Mouse (Mus musculus): ENCODE measurements at regions not wholly inside any gene's neighbourhood (a gene's known extent, or its start where the extent isn't known, plus 50 kb on each side); places are given as distances from the start of the nearest gene placed in this dataset.

- no peak overlapping the region for H3K4me2 ChIP-seq
- 0 out of 2 replicates have a peak, but pooled peaks cover 3% of the 10 kb centered on the region for H3K27me3 ChIP-seq
- no peak for ATAC-seq (ENCODE audit: low FRiP score, low read depth)
- no peak overlapping the region for H3K4me3 ChIP-seq
- no peaks in the 10 kb centered on the region for H3K9me3 ChIP-seq
- 81% methylated on average over 9 of the region's 9 CpGs for WGBS
- H3K36me3 ChIP-seq = no peaks in the 10 kb centered on the region
- peaks cover 5% of the 10 kb centered on the region; the same call in 1 of the 2 replicates for H3K4me1 ChIP-seq (replicated peaks)
- no peak overlapping the region for H3K9ac ChIP-seq
- no peak overlapping the region for H3K27ac ChIP-seq (replicated peaks)
Observed at GRCm38 (mm10) chr14:54164874-54165273, 89.0 kb downstream of the Dad1 start.

- no peak for ATAC-seq (ENCODE audit: low FRiP score, low read depth)
- WGBS = 72% methylated on average over 8 of the region's 8 CpGs
- H3K4me1 ChIP-seq (replicated peaks) = peaks cover 5% of the 10 kb centered on the region; the same call in 1 of the 2 replicates
- no peak overlapping the region for H3K9ac ChIP-seq
- no peak overlapping the region for H3K4me2 ChIP-seq
- no peak overlapping the region for H3K4me3 ChIP-seq
- no peak overlapping the region for H3K27ac ChIP-seq (replicated peaks)
- no peaks in the 10 kb centered on the region for H3K36me3 ChIP-seq
- no peaks in the 10 kb centered on the region for H3K9me3 ChIP-seq
- H3K27me3 ChIP-seq = 0 out of 2 replicates have a peak, but pooled peaks cover 3% of the 10 kb centered on the region
Observed at GRCm38 (mm10) chr14:54161916-54162315, 92.0 kb downstream of the Dad1 start.

DNA sequence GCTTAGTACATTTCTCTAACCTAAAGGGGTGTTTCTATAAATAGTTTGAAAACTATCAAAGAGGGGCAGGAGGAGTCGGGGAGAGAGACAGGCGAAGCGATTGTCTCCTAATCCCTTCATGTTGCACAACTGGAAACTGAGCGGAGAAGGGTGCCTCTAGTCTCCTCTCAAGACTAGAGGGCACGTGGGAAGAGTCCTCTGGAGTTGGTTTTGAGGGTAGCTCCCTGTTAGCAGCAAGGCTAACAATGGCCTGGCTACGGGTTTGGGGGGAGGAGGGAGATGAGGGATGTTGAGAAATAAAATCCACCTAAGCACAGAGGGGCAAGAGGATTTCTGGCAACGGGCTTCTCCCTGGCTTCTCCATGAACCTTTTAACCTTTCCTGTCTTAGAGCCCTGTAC is 92.7 kb downstream of the Dad1 start:
- no peak overlapping the region for H3K27ac ChIP-seq (replicated peaks)
- WGBS = 80% methylated on average over 7 of the region's 7 CpGs
- 0 out of 2 replicates have a peak, but pooled peaks cover 3% of the 10 kb centered on the region for H3K27me3 ChIP-seq
- H3K9ac ChIP-seq = no peak overlapping the region
- no peaks in the 10 kb centered on the region for H3K36me3 ChIP-seq
- no peak overlapping the region for H3K4me3 ChIP-seq
- no peaks in the 10 kb centered on the region for H3K9me3 ChIP-seq
- H3K4me1 ChIP-seq (replicated peaks) = peaks cover 5% of the 10 kb centered on the region; the same call in 1 of the 2 replicates
- no peak overlapping the region for H3K4me2 ChIP-seq
- no peak for ATAC-seq (ENCODE audit: low FRiP score, low read depth)

- H3K36me3 ChIP-seq = no peaks in the 10 kb centered on the region
- 0 out of 2 replicates have a peak, but pooled peaks cover 3% of the 10 kb centered on the region for H3K27me3 ChIP-seq
- H3K4me3 ChIP-seq = no peak overlapping the region
- H3K9ac ChIP-seq = no peak overlapping the region
- peaks cover 5% of the 10 kb centered on the region; the same call in 1 of the 2 replicates for H3K4me1 ChIP-seq (replicated peaks)
- no peak overlapping the region for H3K27ac ChIP-seq (replicated peaks)
- H3K4me2 ChIP-seq = no peak overlapping the region
- WGBS = 97% methylated on average over 7 of the region's 7 CpGs
- H3K9me3 ChIP-seq = no peaks in the 10 kb centered on the region
- no peak for ATAC-seq (ENCODE audit: low FRiP score, low read depth)
Observed at GRCm38 (mm10) chr14:54159816-54160215, 94.1 kb downstream of the Dad1 start.

DNA sequence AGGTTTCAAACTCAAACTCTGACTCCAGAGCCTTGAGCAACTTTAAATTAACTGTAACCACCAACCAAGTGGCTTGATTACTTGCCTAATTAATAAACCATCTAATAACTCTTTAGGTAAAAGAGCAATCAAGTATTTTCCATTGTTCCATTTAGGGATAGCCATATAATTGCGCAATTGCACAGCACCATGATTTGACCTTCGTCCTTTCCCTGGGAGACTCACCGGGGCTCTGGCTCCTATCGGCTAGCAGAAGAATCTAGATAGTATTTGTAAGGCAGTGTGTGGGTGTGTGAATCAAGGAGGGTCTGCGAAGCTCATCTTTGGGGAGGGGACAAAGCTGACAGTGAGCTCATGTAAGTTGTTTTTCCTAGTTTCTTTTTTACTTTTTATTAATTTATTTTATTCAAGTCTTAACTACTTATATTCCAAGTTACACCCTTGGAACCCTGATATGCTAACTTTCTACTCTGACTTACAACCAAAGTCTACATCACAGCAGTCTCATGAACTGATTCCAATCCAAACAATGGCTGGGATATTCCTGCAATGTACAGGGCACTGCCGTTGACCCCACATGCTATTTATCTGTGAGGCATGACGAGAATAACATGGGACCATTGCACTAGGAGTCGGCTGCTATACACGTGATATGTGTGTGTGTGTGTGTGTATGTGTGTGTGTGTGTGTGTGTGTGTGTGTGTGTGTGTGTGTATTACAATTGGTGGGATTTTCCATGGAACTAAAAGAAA is 95.5 kb downstream of the Dad1 start:
- Histone ChIP-seq H3K36me3 (no peaks in the 10 kb centered on the region), H3K9ac (no peak overlapping the region), H3K4me3 (no peak overlapping the region), H3K27me3 (0 out of 2 replicates have a peak, but pooled peaks cover 3% of the 10 kb centered on the region), H3K4me1 (replicated peaks) (peaks cover 5% of the 10 kb centered on the region; the same call in 1 of the 2 replicates), H3K9me3 (no peaks in the 10 kb centered on the region), H3K27ac (replicated peaks) (no peak overlapping the region), H3K4me2 (no peak overlapping the region)
- 84% methylated on average over 9 of the region's 9 CpGs for WGBS
- ATAC-seq (ENCODE audit: low FRiP score, low read depth) = no peak

- Histone ChIP-seq H3K4me1 (replicated peaks) (no peaks in the 10 kb centered on the region), H3K36me3 (no peaks in the 10 kb centered on the region), H3K27ac (replicated peaks) (no peak overlapping the region), H3K4me2 (no peak overlapping the region), H3K9me3 (no peaks in the 10 kb centered on the region), H3K9ac (no peak overlapping the region), H3K27me3 (0 out of 2 replicates have a peak, but pooled peaks cover 3% of the 10 kb centered on the region), H3K4me3 (no peak overlapping the region)
- 92% methylated on average over 6 of the region's 6 CpGs for WGBS
- ATAC-seq (ENCODE audit: low FRiP score, low read depth) = no peak
Observed at GRCm38 (mm10) chr14:54156536-54156935, 97.4 kb downstream of the Dad1 start.

GRCm38 (mm10) chr14:54152485-54153235 is 101.2 kb downstream of the Dad1 start:
- WGBS = 47% methylated on average over 6 of the region's 6 CpGs
- no peak overlapping the region for H3K4me3 ChIP-seq
- no peak overlapping the region for H3K4me2 ChIP-seq
- no peaks in the 10 kb centered on the region for H3K27me3 ChIP-seq
- H3K9me3 ChIP-seq = no peaks in the 10 kb centered on the region
- no peaks in the 10 kb centered on the region for H3K36me3 ChIP-seq
- H3K27ac ChIP-seq (replicated peaks) = no peak overlapping the region
- no peaks in the 10 kb centered on the region for H3K4me1 ChIP-seq (replicated peaks)
- no peak overlapping the region for H3K9ac ChIP-seq
- ATAC-seq (ENCODE audit: low FRiP score, low read depth) = no peak; the same call in 1 of the 2 replicates

DNA sequence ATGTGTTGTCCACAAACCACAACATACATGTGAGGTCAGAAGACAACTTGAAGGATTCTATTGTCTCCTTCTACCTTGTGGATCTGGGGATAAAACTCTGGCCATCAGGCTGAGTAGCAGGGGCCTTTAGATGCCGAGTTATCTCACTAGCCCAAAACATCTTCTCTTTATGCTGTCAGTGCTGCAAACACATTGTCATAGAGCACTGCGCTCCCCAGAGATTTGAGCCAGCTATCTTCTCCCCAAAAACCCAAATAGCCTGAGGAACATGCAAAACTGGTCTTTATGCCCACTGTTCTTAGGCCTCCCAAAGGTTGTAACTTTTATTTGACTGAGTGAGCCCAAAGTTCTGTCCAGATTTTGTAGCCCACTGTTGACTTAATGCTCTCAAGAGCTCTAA is 102.0 kb downstream of the Dad1 start:
- Histone ChIP-seq H3K4me3 (no peak overlapping the region), H3K27me3 (no peaks in the 10 kb centered on the region), H3K4me2 (no peak overlapping the region), H3K9me3 (no peaks in the 10 kb centered on the region), H3K36me3 (no peaks in the 10 kb centered on the region), H3K27ac (replicated peaks) (no peak overlapping the region), H3K4me1 (replicated peaks) (no peaks in the 10 kb centered on the region), H3K9ac (no peak overlapping the region)
- WGBS = 89% methylated on average over 2 of the region's 2 CpGs
- no peak for ATAC-seq (ENCODE audit: low FRiP score, low read depth)

DNA sequence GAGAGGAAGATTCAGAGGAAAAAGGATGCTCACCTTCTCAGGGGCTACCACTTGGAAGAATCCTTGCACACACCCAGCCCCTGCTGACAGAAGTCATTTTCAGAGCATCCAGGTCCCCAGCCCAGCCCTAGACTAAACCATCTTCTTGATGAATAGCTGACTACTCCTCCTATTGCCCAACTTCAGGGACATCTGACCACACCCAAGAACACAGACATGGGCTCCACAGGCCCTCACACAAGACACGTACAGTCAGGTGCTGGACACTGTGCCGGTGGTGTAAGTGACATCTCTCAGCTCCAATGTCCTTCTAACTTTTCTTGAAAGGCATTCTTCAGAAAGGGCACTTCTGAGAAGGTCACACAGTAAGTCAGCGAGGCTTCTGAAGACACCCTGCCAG is 102.6 kb downstream of the Dad1 start:
- Histone ChIP-seq H3K4me3 (no peak overlapping the region), H3K27ac (replicated peaks) (no peak overlapping the region), H3K9me3 (no peaks in the 10 kb centered on the region), H3K9ac (no peak overlapping the region), H3K36me3 (no peaks in the 10 kb centered on the region), H3K27me3 (no peaks in the 10 kb centered on the region), H3K4me1 (replicated peaks) (peaks cover 5% of the 10 kb centered on the region), H3K4me2 (no peak overlapping the region)
- 90% methylated on average over 3 of the region's 3 CpGs for WGBS
- ATAC-seq (ENCODE audit: low FRiP score, low read depth) = no peak

DNA sequence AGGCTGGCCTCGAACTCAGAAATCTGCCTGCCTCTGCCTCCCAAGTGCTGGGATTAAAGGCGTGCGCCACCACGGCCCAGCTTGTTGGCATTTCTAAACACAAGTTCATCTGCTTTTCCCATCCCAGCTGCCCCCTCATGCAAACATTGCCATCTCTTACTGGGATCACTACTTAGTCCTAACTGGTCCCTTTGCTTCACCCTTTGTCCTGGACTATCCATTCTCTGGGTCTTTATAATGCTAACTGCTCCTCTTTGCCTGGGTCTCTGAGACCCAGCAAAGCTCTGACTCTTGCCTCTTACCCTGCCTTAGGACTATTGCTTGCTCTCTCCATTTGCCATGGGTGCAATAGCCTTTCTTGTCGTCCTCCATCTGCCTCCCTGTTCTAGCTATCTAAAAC is 103.7 kb downstream of the Dad1 start:
- Histone ChIP-seq H3K27me3 (no peaks in the 10 kb centered on the region), H3K4me1 (replicated peaks) (peaks cover 16% of the 10 kb centered on the region), H3K36me3 (no peaks in the 10 kb centered on the region), H3K27ac (replicated peaks) (no peak overlapping the region), H3K9me3 (no peaks in the 10 kb centered on the region), H3K4me3 (no peak overlapping the region), H3K9ac (no peak overlapping the region), H3K4me2 (no peak overlapping the region)
- ATAC-seq (ENCODE audit: low FRiP score, low read depth) = no peak
- 95% methylated on average over 5 of the region's 5 CpGs for WGBS

DNA sequence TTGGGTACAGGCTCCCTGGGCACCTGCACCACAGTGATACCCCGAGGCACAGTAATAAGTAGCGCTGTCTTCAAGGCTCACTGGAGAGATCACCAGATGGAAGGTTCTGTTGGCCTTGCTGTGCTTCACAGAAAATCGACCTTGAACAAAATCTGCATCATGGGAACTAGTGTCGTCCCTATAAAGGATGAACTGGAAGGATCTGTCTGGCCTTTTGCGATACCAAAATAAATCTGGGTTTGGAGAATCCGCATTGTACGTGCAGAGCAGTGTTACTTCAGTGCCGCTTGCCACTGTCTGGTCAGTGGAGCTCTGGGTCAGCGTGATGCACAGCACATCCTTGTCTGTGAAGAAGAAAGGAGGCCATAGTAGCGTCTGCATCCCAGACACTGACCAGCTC is 105.3 kb downstream of the Dad1 start:
- no peak overlapping the region for H3K4me3 ChIP-seq
- no peak overlapping the region for H3K9ac ChIP-seq
- no peaks in the 10 kb centered on the region for H3K9me3 ChIP-seq
- no peak overlapping the region for H3K27ac ChIP-seq (replicated peaks)
- ATAC-seq (ENCODE audit: low FRiP score, low read depth) = no peak
- no peak overlapping the region for H3K4me2 ChIP-seq
- peaks cover 19% of the 10 kb centered on the region for H3K4me1 ChIP-seq (replicated peaks)
- H3K27me3 ChIP-seq = no peaks in the 10 kb centered on the region
- no peaks in the 10 kb centered on the region for H3K36me3 ChIP-seq
- WGBS = 88% methylated on average over 10 of the region's 10 CpGs

DNA sequence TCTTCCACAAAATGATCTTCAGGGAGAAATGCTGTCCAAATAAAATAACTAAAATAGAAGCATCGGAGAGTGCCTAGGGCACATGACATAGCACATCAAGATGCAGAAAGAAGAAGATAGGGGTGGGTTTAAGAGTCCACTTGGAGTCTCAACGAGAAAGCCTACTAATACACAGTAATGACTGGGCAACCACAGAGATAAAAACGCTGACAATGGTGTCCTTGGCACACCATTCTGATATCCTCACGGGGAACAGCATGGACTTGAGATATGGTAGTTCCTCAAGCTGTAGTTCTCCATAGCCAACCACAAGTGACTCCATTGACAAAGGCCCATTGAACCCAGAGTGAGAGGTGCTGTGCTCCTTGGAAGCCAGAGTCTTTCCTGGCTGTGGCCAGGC is 105.8 kb downstream of the Dad1 start:
- Histone ChIP-seq H3K4me2 (no peak overlapping the region), H3K36me3 (no peaks in the 10 kb centered on the region), H3K9me3 (no peaks in the 10 kb centered on the region), H3K27me3 (no peaks in the 10 kb centered on the region), H3K4me3 (no peak overlapping the region), H3K4me1 (replicated peaks) (peaks cover 19% of the 10 kb centered on the region), H3K9ac (no peak overlapping the region), H3K27ac (replicated peaks) (no peak overlapping the region)
- ATAC-seq (ENCODE audit: low FRiP score, low read depth) = no peak
- WGBS = 91% methylated on average over 4 of the region's 4 CpGs
